Mouse (Mus musculus) left cerebral cortex, adult 18-20 months (tissue): ENCODE results near the gene Caln1. TPM values are rescaled to one million over a fixed set of nuclear protein-coding genes. Genes with fewer than 3 reads are reported as not detected.

Experiments used
- DNase-seq, 2 experiments: peaks; one replicate each; pipeline ENCODE4 v3.0.0; 2021 to 2022; ENCODE audit warnings: low spot score in 2 of 2, mixed read lengths in 1 of 2
- total RNA-seq, 2 experiments: library from RNA; stranded (reverse); gene quantifications; 2 replicates each; pipeline ENCODE4 v1.2.3; 2021

Gene Caln1
- total RNA-seq, 2 experiments from 2014 or later, result 114 to 120 TPM

GRCm38 (mm10) chr5:130685911-130686658 lies 316.8 kb downstream of the Caln1 start:
- DNase-seq, result peak; percentile 69 to 81

DNA sequence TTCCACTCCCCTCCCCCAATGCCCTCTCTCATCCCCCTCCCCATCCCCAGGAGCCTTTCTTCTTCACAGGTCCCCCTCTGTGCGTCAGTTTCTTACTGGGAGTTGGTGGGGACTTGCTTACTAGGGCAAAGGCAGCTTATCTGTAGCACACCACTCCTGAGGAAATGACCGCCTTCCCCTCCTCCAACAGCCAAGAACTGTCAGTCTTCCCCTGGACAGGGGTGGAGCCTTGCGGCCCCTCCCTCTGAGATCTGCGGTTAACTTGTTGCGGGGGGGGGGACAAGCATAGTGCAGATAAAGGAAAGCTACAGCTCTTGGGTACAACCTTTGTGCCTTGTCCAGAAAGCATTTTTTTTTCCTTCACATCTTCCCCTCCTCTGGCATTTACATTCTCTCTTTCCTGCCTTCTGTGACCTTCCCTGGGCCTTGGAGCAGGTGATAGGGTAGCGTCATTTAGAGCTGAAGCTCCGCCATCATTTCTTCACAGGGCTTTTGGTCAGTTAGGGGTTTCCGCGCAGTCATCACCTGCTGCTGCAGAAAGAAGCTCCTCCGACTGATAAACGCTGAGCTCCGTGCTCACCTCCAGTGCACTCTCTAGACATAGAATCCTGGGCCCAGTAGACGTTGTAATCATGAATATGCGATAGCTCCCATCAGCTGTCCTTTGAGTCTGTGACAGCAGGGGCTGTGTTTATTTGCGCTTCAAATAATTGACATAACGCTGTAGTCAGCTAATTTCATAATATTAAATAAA lies 319.3 kb downstream of the Caln1 start:
- DNase-seq, result no peak

DNA sequence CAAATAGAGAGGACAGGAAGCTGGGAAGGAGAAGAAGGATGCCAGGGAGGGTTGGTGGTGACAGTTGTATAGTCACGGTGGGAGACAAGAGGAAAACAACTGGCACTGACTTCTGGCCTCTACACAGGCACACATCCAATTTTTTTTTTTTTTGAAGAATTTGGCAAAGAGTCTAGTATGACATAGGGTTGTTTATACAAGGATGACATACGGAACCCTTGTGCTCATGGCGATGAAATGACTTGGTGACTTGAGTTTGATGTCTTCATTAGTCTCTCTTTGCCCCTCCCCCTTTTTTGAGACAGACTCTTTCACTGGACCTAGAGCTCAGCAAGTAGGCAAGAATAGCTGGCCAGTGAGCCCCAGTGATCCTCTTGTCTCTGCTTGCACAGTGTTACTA lies 322.1 kb downstream of the Caln1 start:
- no peak for DNase-seq

GRCm38 (mm10) chr5:130699476-130699875 lies 330.2 kb downstream of the Caln1 start:
- DNase-seq, result no peak

DNA sequence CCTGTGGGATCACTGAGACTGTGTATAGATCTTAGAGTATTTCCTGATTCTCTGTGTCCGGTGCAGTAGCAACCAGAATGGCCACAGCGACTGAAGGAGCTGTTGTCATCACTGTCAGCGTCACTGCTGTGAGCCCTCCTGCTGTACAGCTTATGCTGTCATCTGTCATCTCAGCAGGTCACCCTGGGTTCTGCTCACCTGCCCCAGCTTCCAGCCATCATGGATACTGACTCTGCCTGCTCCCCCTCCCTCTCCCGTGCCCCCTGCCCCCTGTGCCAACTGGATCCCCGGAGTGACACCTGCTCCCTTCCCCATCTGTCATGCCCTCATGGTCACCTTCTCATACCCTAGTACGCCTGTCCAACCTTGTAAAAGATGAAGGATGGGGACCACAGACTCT lies 332.5 kb downstream of the Caln1 start:
- DNase-seq, result no peak

- DNase-seq, result no peak
Measured at GRCm38 (mm10) chr5:130702361-130702760, 333.1 kb downstream of the Caln1 start.

- no peak for DNase-seq
Measured at GRCm38 (mm10) chr5:130704866-130705265, 335.6 kb downstream of the Caln1 start.

- DNase-seq, result no peak
Measured at GRCm38 (mm10) chr5:130706202-130706855, 337.1 kb downstream of the Caln1 start.

- DNase-seq, result no peak
Measured at GRCm38 (mm10) chr5:130707755-130708154, 338.5 kb downstream of the Caln1 start.

- DNase-seq, result no peak
Measured at GRCm38 (mm10) chr5:130708616-130709015, 339.4 kb downstream of the Caln1 start.

DNA sequence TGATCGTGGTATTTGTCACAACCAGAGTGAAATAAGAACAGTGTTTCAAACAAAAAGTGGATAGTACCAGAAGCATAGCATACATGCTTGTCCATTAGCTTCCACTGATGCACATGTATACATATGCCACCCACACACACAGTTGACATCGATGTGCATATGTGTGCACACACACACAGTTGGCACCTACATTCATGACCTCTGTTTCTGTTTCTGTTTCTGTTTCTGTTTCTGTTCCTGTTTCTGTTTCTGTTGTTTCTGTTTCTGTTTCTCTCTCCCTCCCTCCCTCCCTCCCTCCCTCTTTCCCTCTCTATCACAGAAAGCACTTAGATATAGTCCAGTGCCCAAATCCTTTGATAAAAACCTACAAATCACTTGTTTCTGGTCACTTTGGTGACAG lies 342.4 kb downstream of the Caln1 start:
- no peak for DNase-seq

- no peak for DNase-seq
Measured at GRCm38 (mm10) chr5:130712281-130712680, 343.0 kb downstream of the Caln1 start.

DNA sequence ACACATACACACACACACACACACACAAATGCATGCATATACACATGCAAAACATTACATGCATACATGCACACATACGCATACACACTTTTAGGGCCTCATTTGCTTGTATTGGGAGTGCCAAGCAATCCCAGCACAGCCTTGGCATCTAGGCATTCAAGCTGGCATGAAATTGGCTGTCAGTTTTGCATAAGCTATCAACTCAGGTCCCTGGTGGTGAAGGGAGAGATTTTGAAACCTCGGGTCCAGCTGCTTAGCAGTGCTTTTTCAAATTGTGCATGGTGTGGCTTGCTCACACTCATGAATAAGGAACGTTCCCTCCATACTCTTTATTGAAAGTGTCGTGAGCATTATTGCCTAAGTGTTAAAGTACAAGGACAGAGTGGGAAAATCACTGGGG lies 345.9 kb downstream of the Caln1 start:
- no peak for DNase-seq

- DNase-seq, result peak in 1 of 2 experiments; percentile 17
Measured at GRCm38 (mm10) chr5:130718385-130718784, 349.1 kb downstream of the Caln1 start.

DNA sequence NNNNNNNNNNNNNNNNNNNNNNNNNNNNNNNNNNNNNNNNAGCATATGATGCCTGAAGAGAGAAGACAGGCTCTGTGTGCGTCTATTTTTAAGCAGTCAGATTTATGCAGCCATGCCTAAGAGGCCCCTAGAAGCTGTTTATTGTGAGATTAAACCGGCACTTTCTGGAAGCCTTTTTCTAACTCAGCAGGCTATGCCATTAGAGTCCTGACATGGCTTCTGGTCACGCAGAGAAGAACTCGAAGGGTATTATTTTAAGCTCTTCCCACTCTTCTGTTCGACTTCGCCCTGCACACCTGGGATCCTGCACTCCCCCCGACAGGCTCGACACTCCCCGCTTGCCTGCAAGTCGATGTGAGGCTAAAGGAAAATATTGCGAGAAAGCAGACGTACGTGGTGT lies 372.9 kb downstream of the Caln1 start:
- no peak for DNase-seq

DNA sequence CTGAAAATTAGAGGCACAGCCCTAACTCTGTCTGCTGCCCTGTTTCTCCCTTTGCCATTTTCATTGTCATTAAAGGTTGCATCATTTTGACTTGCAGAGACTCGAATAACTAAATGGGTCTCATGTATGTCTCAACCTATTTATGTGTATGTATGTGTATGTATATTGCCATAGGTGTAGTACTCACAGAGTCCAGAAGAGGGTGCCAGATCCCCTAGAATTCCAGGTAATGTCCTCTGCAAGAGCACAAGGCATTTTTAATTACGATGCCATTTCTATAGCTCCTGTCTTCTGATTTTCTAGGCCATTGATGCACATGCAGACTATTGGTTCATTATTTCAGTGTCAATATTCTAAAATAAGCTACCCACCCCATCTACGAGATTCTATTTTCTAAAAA lies 388.3 kb downstream of the Caln1 start:
- no peak for DNase-seq

DNA sequence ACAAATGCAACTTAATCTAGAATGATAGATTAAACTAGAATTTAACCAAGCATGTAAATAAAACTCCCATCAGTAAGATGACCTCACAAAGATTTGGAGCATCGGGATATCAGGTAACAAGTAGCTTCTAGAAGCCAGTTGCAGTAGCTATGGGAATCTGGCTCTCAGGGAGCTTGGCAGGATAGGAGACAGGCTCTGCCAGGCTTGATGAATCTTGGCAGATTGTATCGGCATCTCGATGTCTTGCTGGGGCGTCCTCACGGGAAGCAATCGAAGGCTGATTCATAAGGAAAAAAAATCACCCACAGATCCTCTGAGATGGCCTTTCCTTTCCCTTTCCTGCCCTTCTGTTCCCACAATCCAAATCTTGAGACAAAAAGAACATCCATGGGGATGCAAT lies 396.5 kb downstream of the Caln1 start:
- DNase-seq, result peak; percentile 22 to 27

DNA sequence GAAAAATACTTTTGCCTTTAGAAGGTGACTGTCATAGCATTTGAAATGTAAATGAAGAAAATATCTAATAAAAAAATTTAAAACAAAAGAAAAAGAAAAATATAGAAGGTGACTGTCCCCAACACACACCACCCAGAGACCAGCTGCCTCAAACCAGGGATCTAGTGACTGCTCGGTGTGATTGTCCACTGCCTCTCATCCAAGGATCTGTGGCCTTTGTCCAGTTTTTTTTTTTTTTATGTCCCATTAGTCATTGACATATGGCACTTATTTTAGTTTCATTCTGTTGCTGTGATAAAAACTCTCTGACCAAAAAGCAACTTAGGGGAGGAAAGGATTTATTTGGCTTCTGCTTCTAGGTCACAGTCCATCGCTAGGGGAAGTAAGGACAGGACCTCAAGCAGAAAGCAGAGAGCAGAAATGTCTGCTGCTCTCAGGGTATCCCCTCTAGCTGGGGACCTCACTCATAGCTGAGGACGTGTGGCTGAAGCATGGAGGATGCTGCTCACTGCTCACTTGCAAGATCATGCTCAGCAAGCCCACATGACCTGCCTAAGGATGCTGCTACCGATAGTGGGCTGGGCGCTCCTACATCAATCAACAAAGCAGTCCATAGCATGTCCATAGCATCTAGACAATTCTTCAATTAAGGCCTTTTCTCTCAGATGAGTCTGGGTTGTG lies 401.9 kb downstream of the Caln1 start:
- no peak for DNase-seq

GRCm38 (mm10) chr5:130772491-130772890 lies 403.2 kb downstream of the Caln1 start:
- no peak for DNase-seq

DNA sequence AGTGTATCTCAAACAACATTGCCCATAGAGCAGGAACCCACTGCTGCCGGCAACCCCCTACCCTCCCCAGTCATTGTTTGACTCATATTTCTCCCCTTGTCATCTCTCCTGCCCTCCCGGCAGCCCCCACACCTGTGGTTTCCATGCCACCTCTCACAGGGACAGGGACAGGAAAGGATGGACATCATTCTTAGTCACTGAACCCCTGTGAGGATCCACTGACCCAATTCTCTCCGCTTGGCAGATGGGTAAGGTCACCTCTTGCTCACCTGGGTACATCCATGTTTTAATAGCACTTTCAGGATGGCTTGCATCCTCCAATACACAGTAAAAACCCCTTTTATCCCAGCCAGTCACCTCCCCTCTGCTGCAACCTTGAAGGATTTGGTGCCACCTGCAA lies 405.7 kb downstream of the Caln1 start:
- DNase-seq, result no peak

DNA sequence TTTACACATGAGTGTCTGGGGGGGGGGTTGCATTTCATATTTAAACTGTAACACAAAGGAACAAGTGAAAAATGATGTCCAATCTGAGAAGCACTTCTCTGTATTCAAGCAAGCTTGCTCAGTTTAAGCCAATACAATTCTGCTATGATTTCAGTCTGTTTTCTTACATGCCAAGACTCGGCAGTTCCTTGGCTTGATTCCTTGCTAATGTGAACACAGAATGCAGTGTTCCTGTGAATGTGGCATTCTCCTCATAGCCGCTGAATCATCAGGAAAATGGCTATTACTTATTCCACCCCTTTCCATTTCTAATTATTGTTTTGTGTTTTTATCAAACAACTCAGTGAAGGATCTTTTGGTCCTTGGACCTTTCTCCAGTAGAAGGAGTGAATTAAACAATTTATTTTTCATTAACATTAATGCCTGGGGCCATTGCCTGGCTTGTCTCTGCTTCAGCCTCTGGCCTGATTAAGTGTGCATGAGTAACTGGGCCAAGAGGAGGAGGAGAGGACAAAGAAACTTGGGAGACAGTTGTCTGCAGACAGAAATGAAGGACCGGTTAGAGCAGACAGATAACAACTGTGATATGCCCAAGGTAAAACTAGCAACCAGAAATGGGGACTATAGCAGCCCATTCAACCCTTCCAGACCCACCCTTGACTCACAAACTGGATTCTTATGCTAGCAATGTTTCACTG lies 423.6 kb downstream of the Caln1 start:
- DNase-seq, result peak; percentile 33 to 36
